Mouse (Mus musculus) 3T3-L1 (cell line): ENCODE data around the gene Mier2.

Experiments used
- DNase-seq: peaks from one replicate; pipeline ENCODE4 v3.0.0-alpha.2; 2015; ENCODE audit warnings: low read depth, low spot score

The Mier2 gene

GRCm38 (mm10) chr10:79496701-79497288, 58.2 kb downstream of the Mier2 start:
- DNase-seq, result no peak

GRCm38 (mm10) chr10:79495886-79496285, 59.1 kb downstream of the Mier2 start:
- DNase-seq, result no peak
